Mouse (Mus musculus): ENCODE data around the gene Tmem201. TPM values are rescaled to one million over a fixed set of nuclear protein-coding genes. Genes with fewer than 3 reads are reported as not detected.

Gene Tmem201
- polyA plus RNA-seq, 1 experiment: 15.7 TPM

GRCm38 (mm10) chr4:149775760-149776362 lies 38.0 kb upstream of the Tmem201 start:
- Histone ChIP-seq H3K4me1 (ENCODE audit: control insufficient read depth, insufficient read depth, low read length) (peaks cover 10% of the 10 kb centered on the region), H3K4me3 (ENCODE audit: control insufficient read depth, low read depth, low read length) (no peak overlapping the region), H3K27me3 (ENCODE audit: control insufficient read depth, insufficient read depth, low read length) (no peaks in the 10 kb centered on the region), H3K27ac (ENCODE audit: control insufficient read depth, insufficient read depth, low read depth, low read length) (peak overlapping the region; percentile 36; the same call in 1 of the 2 replicates), H3K36me3 (ENCODE audit: control insufficient read depth, insufficient read depth, low read length) (no peaks in the 10 kb centered on the region)
- no peak for TF ChIP-seq POLR2A (IDR thresholded peaks at IDR 0.05; ENCODE audit: control insufficient read depth, low read depth, low read length)
- no peak for TF ChIP-seq CTCF (IDR thresholded peaks at IDR 0.05; ENCODE audit: control insufficient read depth, insufficient read depth, insufficient replicate concordance, low read depth, low read length)

DNA sequence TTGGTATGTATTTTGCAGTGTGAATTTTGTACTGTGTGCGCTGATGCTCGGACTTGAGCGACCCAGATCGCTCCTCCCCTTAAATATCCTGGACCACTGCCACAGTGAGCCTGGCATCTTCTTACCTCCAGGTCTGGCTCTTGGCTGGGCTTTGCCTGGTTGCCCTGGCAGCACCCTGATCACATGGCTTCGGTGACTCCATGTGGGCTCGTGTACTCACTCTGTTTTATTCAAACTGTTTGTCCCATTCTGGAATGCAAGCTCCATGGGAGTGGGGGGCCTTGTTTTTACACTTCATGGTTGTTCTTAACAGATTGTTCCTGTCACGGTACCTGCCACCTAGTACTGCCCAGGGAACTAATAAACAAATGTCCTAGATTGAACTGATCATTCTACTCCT lies 37.5 kb upstream of the Tmem201 start:
- no peak overlapping the region for H3K27ac ChIP-seq (ENCODE audit: control insufficient read depth, insufficient read depth, low read depth, low read length)
- peaks cover 10% of the 10 kb centered on the region for H3K4me1 ChIP-seq (ENCODE audit: control insufficient read depth, insufficient read depth, low read length)
- no peaks in the 10 kb centered on the region for H3K36me3 ChIP-seq (ENCODE audit: control insufficient read depth, insufficient read depth, low read length)
- H3K4me3 ChIP-seq (ENCODE audit: control insufficient read depth, low read depth, low read length): no peak overlapping the region
- TF ChIP-seq CTCF (IDR thresholded peaks at IDR 0.05; ENCODE audit: control insufficient read depth, insufficient read depth, insufficient replicate concordance, low read depth, low read length) (no peak), POLR2A (IDR thresholded peaks at IDR 0.05; ENCODE audit: control insufficient read depth, low read depth, low read length) (no peak)
- no peaks in the 10 kb centered on the region for H3K27me3 ChIP-seq (ENCODE audit: control insufficient read depth, insufficient read depth, low read length)

- Histone ChIP-seq H3K27ac (ENCODE audit: control insufficient read depth, insufficient read depth, low read depth, low read length) (peak within 1 kb of the TSS; percentile 86), H3K4me1 (ENCODE audit: control insufficient read depth, insufficient read depth, low read length) (peaks cover 10% of the 10 kb centered on the region), H3K36me3 (ENCODE audit: control insufficient read depth, insufficient read depth, low read length) (no peaks in the 10 kb centered on the region), H3K27me3 (ENCODE audit: control insufficient read depth, insufficient read depth, low read length) (no peaks in the 10 kb centered on the region), H3K4me3 (ENCODE audit: control insufficient read depth, low read depth, low read length) (peak within 1 kb of the TSS; percentile 96)
- TF ChIP-seq POLR2A (IDR thresholded peaks at IDR 0.05; ENCODE audit: control insufficient read depth, low read depth, low read length) (peak; percentile 87), CTCF (IDR thresholded peaks at IDR 0.05; ENCODE audit: control insufficient read depth, insufficient read depth, insufficient replicate concordance, low read depth, low read length) (no peak)
These were observed 36.2 kb upstream of the Tmem201 start, which contains the start of gene Slc25a33 for GRCm38 (mm10) chr4:149774094-149774470. Gene Slc25a33, minus strand, starts transcription at chr4:149774277.

DNA sequence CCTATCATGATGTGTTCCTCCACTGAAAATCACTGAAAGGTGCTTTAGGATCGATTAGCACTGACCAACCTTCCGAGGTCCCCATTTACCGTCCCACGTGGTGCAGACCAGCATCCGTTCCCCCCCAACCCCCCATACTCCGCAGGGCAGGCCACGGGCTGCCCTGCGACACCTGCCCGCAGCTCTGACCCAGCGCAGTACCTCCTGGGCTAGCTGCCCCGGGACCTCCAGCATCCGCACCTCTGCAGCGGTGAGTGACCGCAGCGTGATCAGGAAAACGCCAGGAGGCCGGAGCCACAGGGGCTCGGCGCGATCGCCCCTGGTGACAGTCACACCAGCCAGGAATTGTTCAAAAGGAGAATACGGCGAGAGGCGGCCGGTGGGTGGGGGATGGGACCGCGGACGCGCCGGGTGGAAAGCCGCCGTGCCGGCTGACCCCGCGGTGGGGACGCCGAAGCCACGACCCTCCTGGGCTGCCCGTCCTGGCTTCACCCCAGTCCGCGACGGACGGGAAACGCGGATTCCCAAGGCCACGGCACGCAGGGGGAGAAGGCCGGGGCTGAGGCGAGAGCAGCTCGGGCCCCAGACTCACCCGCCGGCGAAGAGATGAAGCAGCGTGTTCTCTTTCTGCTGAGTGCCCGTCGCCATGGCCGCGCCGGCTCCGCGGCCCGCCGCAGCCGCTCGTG lies 35.7 kb upstream of the Tmem201 start:
- TF ChIP-seq CTCF (IDR thresholded peaks at IDR 0.05; ENCODE audit: control insufficient read depth, insufficient read depth, insufficient replicate concordance, low read depth, low read length) (no peak), POLR2A (IDR thresholded peaks at IDR 0.05; ENCODE audit: control insufficient read depth, low read depth, low read length) (no peak)
- Histone ChIP-seq H3K27ac (ENCODE audit: control insufficient read depth, insufficient read depth, low read depth, low read length) (peak overlapping the region; percentile 86), H3K4me3 (ENCODE audit: control insufficient read depth, low read depth, low read length) (peak overlapping the region; percentile 96), H3K27me3 (ENCODE audit: control insufficient read depth, insufficient read depth, low read length) (no peaks in the 10 kb centered on the region), H3K36me3 (ENCODE audit: control insufficient read depth, insufficient read depth, low read length) (no peaks in the 10 kb centered on the region), H3K4me1 (ENCODE audit: control insufficient read depth, insufficient read depth, low read length) (peaks cover 10% of the 10 kb centered on the region)

DNA sequence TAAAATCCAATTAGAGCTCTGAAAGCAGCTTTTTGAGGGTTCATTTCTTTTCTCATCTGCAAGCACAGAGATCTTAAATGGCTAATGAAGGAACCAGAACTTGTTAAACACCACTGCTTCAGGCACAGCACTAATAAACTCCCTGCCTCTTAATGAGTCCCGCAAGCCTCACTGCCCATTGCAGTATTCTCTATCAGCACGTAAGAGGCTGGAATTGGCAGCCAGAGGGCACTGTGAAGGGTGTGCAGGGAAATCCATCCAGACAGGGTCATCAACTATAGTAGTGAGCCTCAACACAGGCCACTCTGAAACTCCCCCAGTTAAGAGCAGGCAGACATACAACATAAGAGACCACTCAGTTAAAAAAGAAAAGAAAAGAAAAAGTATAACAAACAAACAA lies 34.5 kb upstream of the Tmem201 start:
- H3K36me3 ChIP-seq (ENCODE audit: control insufficient read depth, insufficient read depth, low read length): no peaks in the 10 kb centered on the region
- H3K4me3 ChIP-seq (ENCODE audit: control insufficient read depth, low read depth, low read length): no peak overlapping the region; the same call in 1 of the 2 replicates
- no peaks in the 10 kb centered on the region for H3K27me3 ChIP-seq (ENCODE audit: control insufficient read depth, insufficient read depth, low read length)
- peaks cover 10% of the 10 kb centered on the region for H3K4me1 ChIP-seq (ENCODE audit: control insufficient read depth, insufficient read depth, low read length)
- no peak; the same call in 1 of the 2 replicates for TF ChIP-seq CTCF (IDR thresholded peaks at IDR 0.05; ENCODE audit: control insufficient read depth, insufficient read depth, insufficient replicate concordance, low read depth, low read length)
- no peak for TF ChIP-seq POLR2A (IDR thresholded peaks at IDR 0.05; ENCODE audit: control insufficient read depth, low read depth, low read length)
- H3K27ac ChIP-seq (ENCODE audit: control insufficient read depth, insufficient read depth, low read depth, low read length): no peak overlapping the region

DNA sequence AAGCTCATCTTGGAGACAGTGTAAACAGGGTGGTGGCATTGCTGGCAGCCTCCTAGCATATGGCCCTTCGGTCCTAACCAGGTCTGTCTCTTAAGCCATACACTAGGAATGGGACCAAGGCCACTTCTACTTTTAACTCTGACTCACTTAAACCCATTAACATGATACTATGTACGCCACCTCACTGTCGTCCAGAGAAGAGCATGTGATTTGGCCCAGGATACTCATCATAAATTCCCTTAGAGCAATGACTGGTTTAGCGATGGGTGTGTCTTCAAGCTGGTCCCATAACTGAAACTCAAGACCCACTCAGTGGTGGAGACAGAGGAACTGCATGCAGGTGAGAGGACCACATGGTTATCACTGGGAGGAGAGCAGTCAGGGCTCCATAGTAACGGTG lies 27.4 kb upstream of the Tmem201 start:
- H3K4me3 ChIP-seq (ENCODE audit: control insufficient read depth, low read depth, low read length): no peak overlapping the region
- H3K27ac ChIP-seq (ENCODE audit: control insufficient read depth, insufficient read depth, low read depth, low read length): no peak overlapping the region
- H3K27me3 ChIP-seq (ENCODE audit: control insufficient read depth, insufficient read depth, low read length): no peaks in the 10 kb centered on the region
- TF ChIP-seq CTCF (IDR thresholded peaks at IDR 0.05; ENCODE audit: control insufficient read depth, insufficient read depth, insufficient replicate concordance, low read depth, low read length) (no peak), POLR2A (IDR thresholded peaks at IDR 0.05; ENCODE audit: control insufficient read depth, low read depth, low read length) (no peak)
- H3K36me3 ChIP-seq (ENCODE audit: control insufficient read depth, insufficient read depth, low read length): no peaks in the 10 kb centered on the region; the same call in 1 of the 2 replicates
- no peaks in the 10 kb centered on the region for H3K4me1 ChIP-seq (ENCODE audit: control insufficient read depth, insufficient read depth, low read length)

DNA sequence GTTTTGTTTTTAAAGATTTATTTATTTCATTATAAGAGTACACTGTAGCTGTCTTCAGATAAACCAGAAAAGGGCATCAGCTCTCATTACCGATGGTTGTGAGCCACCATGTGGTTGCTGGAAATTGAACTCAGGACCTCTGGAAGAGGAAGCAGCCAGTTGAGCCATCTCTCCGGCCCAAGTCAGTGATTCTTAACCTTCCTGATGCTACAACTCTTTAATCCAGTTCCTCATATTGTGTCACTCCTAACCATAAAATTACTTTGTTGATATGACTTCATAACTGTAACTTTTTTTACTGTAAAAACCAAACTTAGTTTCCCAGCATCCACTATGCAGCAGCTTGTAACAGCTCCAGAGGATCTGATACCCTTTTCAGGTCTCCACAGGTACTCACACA lies 25.5 kb upstream of the Tmem201 start:
- Histone ChIP-seq H3K4me1 (ENCODE audit: control insufficient read depth, insufficient read depth, low read length) (no peaks in the 10 kb centered on the region), H3K27ac (ENCODE audit: control insufficient read depth, insufficient read depth, low read depth, low read length) (no peak overlapping the region), H3K4me3 (ENCODE audit: control insufficient read depth, low read depth, low read length) (no peak overlapping the region), H3K27me3 (ENCODE audit: control insufficient read depth, insufficient read depth, low read length) (no peaks in the 10 kb centered on the region), H3K36me3 (ENCODE audit: control insufficient read depth, insufficient read depth, low read length) (no peaks in the 10 kb centered on the region; the same call in 1 of the 2 replicates)
- TF ChIP-seq POLR2A (IDR thresholded peaks at IDR 0.05; ENCODE audit: control insufficient read depth, low read depth, low read length): no peak
- TF ChIP-seq CTCF (IDR thresholded peaks at IDR 0.05; ENCODE audit: control insufficient read depth, insufficient read depth, insufficient replicate concordance, low read depth, low read length): no peak
